Mouse (Mus musculus) limb, embryonic 10.5 days (tissue): ENCODE results near the gene Cldn15. TPM values are rescaled to one million over a fixed set of nuclear protein-coding genes. Genes with fewer than 3 reads are reported as not detected.
A peak's percentile ranks its signal among the peaks of the same experiment; 100 is the strongest.

Source experiments
- DNase-seq: peaks from one replicate; pipeline ENCODE4 v3.0.0-alpha.2; 2017; ENCODE audit warnings: low spot score
- H3K27ac ChIP-seq: fragments of 300-500 bp; sonication (generic); 2 replicates; pipeline ENCODE4 v1.5.1; 2016; ENCODE audit warnings: mild to moderate bottlenecking
- H3K27me3 ChIP-seq: fragments of 300-500 bp; sonication (generic); 2 replicates; pipeline ENCODE4 v1.6.1; 2016; ENCODE audit warnings: low read depth, mild to moderate bottlenecking; ENCODE audit not compliant: poor library complexity, severe bottlenecking
- H3K36me3 ChIP-seq: fragments of 300-500 bp; sonication (generic); 2 replicates; pipeline ENCODE4 v1.6.1; 2016; ENCODE audit warnings: mild to moderate bottlenecking, moderate library complexity
- H3K4me1 ChIP-seq: fragments of 300-500 bp; sonication (generic); 2 replicates; pipeline ENCODE4 v1.6.1; 2016
- H3K4me3 ChIP-seq: fragments of 300-500 bp; sonication (generic); 2 replicates; pipeline ENCODE4 v1.5.1; 2016; ENCODE audit warnings: mild to moderate bottlenecking, moderate library complexity
- H3K9me3 ChIP-seq: fragments of 300-500 bp; sonication (generic); replicated peaks from 2 replicates; pipeline ENCODE4 v1.6.1; 2016; ENCODE audit warnings: mild to moderate bottlenecking
- WGBS: fragments of 180-500 bp; shearing (Covaris S2); methylation state at CpG from one replicate; pipeline ENCODE4 v1.1.7; 2016; 5-methylcytosine and 5-hydroxymethylcytosine counted together
- microRNA counts: library from miRNA; unstranded; fragments of <30 nt; microRNA quantifications from one replicate; lab custom pipeline; 2017
- microRNA-seq: library from miRNA; unstranded; fragments of <30 nt; microRNA quantifications from one replicate; pipeline ENCODE4, GENCODE M21; 2017
- polyA plus RNA-seq: library from polyadenylated mRNA; unstranded; fragments of >200 nt; fragmentation: Nextera tagmentation; extraction: Ambion mirVana; gene quantifications from 2 replicates; pipeline ENCODE4 v1.2.1, GENCODE M21; 2016

The Cldn15 gene
- polyA plus RNA-seq, 1 experiment from 2014 or later: 0.39 TPM

GRCm38 (mm10) chr5:137000612-137001011 is 34.2 kb downstream of the Cldn15 start:
- peaks cover 8% of the 10 kb centered on the region for H3K36me3 ChIP-seq
- H3K4me3 ChIP-seq: no peak overlapping the region
- no peaks in the 10 kb centered on the region for H3K27me3 ChIP-seq
- peaks cover 4% of the 10 kb centered on the region for H3K4me1 ChIP-seq
- 77% methylated on average over 2 of the region's 2 CpGs for WGBS
- peak; percentile 57 for DNase-seq
- H3K9me3 ChIP-seq: no peaks in the 10 kb centered on the region
- H3K27ac ChIP-seq: peak overlapping the region; percentile 58; the same call in 1 of the 2 replicates

GRCm38 (mm10) chr5:137007276-137007675 is 40.9 kb downstream of the Cldn15 start:
- no peaks in the 10 kb centered on the region for H3K36me3 ChIP-seq
- no peaks in the 10 kb centered on the region for H3K4me1 ChIP-seq
- no peaks in the 10 kb centered on the region for H3K9me3 ChIP-seq
- no peaks in the 10 kb centered on the region for H3K27me3 ChIP-seq
- DNase-seq: no peak
- no peak overlapping the region for H3K4me3 ChIP-seq
- WGBS: 62% methylated on average over 8 of the region's 8 CpGs
- no peak overlapping the region for H3K27ac ChIP-seq

GRCm38 (mm10) chr5:137009988-137010387 is 43.6 kb downstream of the Cldn15 start:
- H3K27me3 ChIP-seq: no peaks in the 10 kb centered on the region
- peak; percentile 54 for DNase-seq

GRCm38 (mm10) chr5:137012401-137012950 is 46.1 kb downstream of the Cldn15 start:
- Histone ChIP-seq H3K4me1 (no peaks in the 10 kb centered on the region), H3K27ac (no peak overlapping the region), H3K36me3 (no peaks in the 10 kb centered on the region), H3K9me3 (no peaks in the 10 kb centered on the region), H3K27me3 (no peaks in the 10 kb centered on the region), H3K4me3 (no peak overlapping the region)
- WGBS: 81% methylated on average over 15 of the region's 15 CpGs
- DNase-seq: no peak

More at GRCm38 (mm10) chr5:137009988-137010387, 43.6 kb downstream of the Cldn15 start:
- Histone ChIP-seq H3K4me3 (no peak overlapping the region), H3K27ac (no peak overlapping the region), H3K9me3 (no peaks in the 10 kb centered on the region), H3K4me1 (no peaks in the 10 kb centered on the region), H3K36me3 (no peaks in the 10 kb centered on the region)
- WGBS: 41% methylated on average over 3 of the region's 3 CpGs

- Histone ChIP-seq H3K4me3 (no peak overlapping the region), H3K9me3 (no peaks in the 10 kb centered on the region), H3K27me3 (no peaks in the 10 kb centered on the region), H3K36me3 (no peaks in the 10 kb centered on the region), H3K4me1 (no peaks in the 10 kb centered on the region), H3K27ac (no peak overlapping the region)
- no peak for DNase-seq
- WGBS: 90% methylated on average over 3 of the region's 3 CpGs
Observed at GRCm38 (mm10) chr5:137015913-137016312, 49.5 kb downstream of the Cldn15 start.

- no peaks in the 10 kb centered on the region for H3K9me3 ChIP-seq
- 58% methylated on average over 3 of the region's 3 CpGs for WGBS
- H3K27me3 ChIP-seq: peaks cover 56% of the 10 kb centered on the region
- H3K36me3 ChIP-seq: no peaks in the 10 kb centered on the region
- H3K4me3 ChIP-seq: no peak overlapping the region
- peaks cover 9% of the 10 kb centered on the region for H3K4me1 ChIP-seq
- no peak overlapping the region for H3K27ac ChIP-seq
- DNase-seq: no peak
Observed at GRCm38 (mm10) chr5:137024318-137024717, 57.9 kb downstream of the Cldn15 start.

- Histone ChIP-seq H3K27me3 (peaks cover 64% of the 10 kb centered on the region), H3K4me1 (peaks cover 16% of the 10 kb centered on the region), H3K27ac (no peak overlapping the region), H3K4me3 (peak overlapping the region; percentile 22; the same call in 1 of the 2 replicates), H3K9me3 (no peaks in the 10 kb centered on the region), H3K36me3 (no peaks in the 10 kb centered on the region)
- under 1% methylated on average over 23 of the region's 23 CpGs for WGBS
- peak; percentile 87 for DNase-seq
Observed at GRCm38 (mm10) chr5:137025132-137025531, 58.7 kb downstream of the Cldn15 start.

MicroRNA genes within 50 kb of the gene (microRNA counts, 519-probe panel; counts per million panel counts)
- 684 counts per million, percentile 72 among the panel's probes with 10 or more counts for microRNA mmu-miR-702 (lab: Ali Mortazavi, UCI)

Small RNAs within 50 kb of the gene (microRNA-seq; reads per million reads assigned to microRNA genes)
- 114 reads per million, percentile 50 among the genes with 10 or more reads in this experiment for gene Mir702

Other genes with a start within 250 kb of the Cldn15 start
- 128 TPM in 2 replicates for gene Col26a1, start 83.4 kb upstream of the Cldn15 start, polyA plus RNA-seq
- 73.6 and 84.0 TPM in 2 replicates for gene Ift22, start 58.5 kb upstream of the Cldn15 start, polyA plus RNA-seq
- 262 and 277 TPM in 2 replicates for gene Fis1, start 13.3 kb upstream of the Cldn15 start, polyA plus RNA-seq
- gene Plod3, start 20.4 kb downstream of the Cldn15 start, polyA plus RNA-seq: 39.4 and 40.8 TPM in 2 replicates
- 116 and 119 TPM in 2 replicates for gene Znhit1, start 21.4 kb downstream of the Cldn15 start, polyA plus RNA-seq
- gene Vgf, start 59.8 kb downstream of the Cldn15 start, polyA plus RNA-seq: 0.16 TPM in 1 of 2 replicates, not detected in the other
- 155 and 170 TPM in 2 replicates for gene Ap1s1, start 79.5 kb downstream of the Cldn15 start, polyA plus RNA-seq
- gene Serpine1, start 105.7 kb downstream of the Cldn15 start, polyA plus RNA-seq: 0.36 and 0.39 TPM in 2 replicates
- gene Trim56, start 149.6 kb downstream of the Cldn15 start, polyA plus RNA-seq: 5.6 and 7.0 TPM in 2 replicates
- not detected in 2 replicates for gene Muc3, start 182.7 kb downstream of the Cldn15 start, polyA plus RNA-seq
- not detected in 2 replicates for gene Muc3a, start 245.8 kb downstream of the Cldn15 start, polyA plus RNA-seq